Mouse (Mus musculus) kidney, embryonic 14.5 days (tissue): ENCODE measurements around the gene Nelfcd. TPM values are rescaled to one million over a fixed set of nuclear protein-coding genes. Genes with fewer than 3 reads are reported as not detected.

Experiments used
- ATAC-seq: fragments of 200-750 bp; cut with Nextera tagmentation; 2 replicates; pipeline ENCODE4 v1.8.0; 2017; ENCODE audit warnings: moderate number of reproducible peaks, mild to moderate bottlenecking, moderate TSS enrichment, moderate library complexity; ENCODE audit not compliant: low FRiP score, low TSS enrichment
- H3K27ac ChIP-seq: fragments of 300-500 bp; sonication (generic); 2 replicates; pipeline ENCODE4 v1.5.1; 2014; ENCODE audit warnings: low read depth, mild to moderate bottlenecking, low read length, moderate library complexity, mixed read lengths
- H3K27me3 ChIP-seq: fragments of 300-500 bp; sonication (generic); 2 replicates; pipeline ENCODE4 v1.6.1; 2014; ENCODE audit warnings: mild to moderate bottlenecking, low read length; ENCODE audit not compliant: control insufficient read depth, insufficient read depth
- H3K36me3 ChIP-seq: fragments of 300-500 bp; sonication (generic); 2 replicates; pipeline ENCODE4 v1.6.1; 2014; ENCODE audit warnings: low read length, mixed read lengths; ENCODE audit not compliant: control insufficient read depth, insufficient read depth
- H3K4me1 ChIP-seq: fragments of 300-500 bp; sonication (generic); 2 replicates; pipeline ENCODE4 v1.6.1; 2014; ENCODE audit warnings: low read length, mixed read lengths; ENCODE audit not compliant: control insufficient read depth, insufficient read depth
- H3K4me2 ChIP-seq: fragments of 300-500 bp; sonication (generic); replicated peaks from 2 replicates; pipeline ENCODE4 v1.6.1; 2014; ENCODE audit warnings: low read depth, mild to moderate bottlenecking, low read length
- H3K4me3 ChIP-seq: fragments of 300-500 bp; sonication (generic); 2 replicates; pipeline ENCODE4 v1.5.1; 2014; ENCODE audit warnings: mild to moderate bottlenecking, low read length
- H3K9ac ChIP-seq: fragments of 300-500 bp; sonication (generic); 2 replicates; pipeline ENCODE4 v1.6.1; 2014; ENCODE audit warnings: low read depth, mild to moderate bottlenecking, low read length, moderate library complexity
- H3K9me3 ChIP-seq: fragments of 300-500 bp; sonication (generic); 2 replicates; pipeline ENCODE4 v1.6.1; 2016; ENCODE audit warnings: low read length; ENCODE audit not compliant: control insufficient read depth
- WGBS: fragments of 180-500 bp; shearing (Covaris S2); extraction: QIAGEN DNeasy Blood & Tissue Kit; methylation state at CpG from one replicate; pipeline ENCODE4 v1.1.7; 2014; 5-methylcytosine and 5-hydroxymethylcytosine counted together
- polyA plus RNA-seq: library from polyadenylated mRNA; unstranded; fragments of >200 nt; fragmentation: Nextera tagmentation; extraction: Ambion mirVana; gene quantifications from 2 replicates; pipeline ENCODE4 v1.2.1, GENCODE M21; 2014

Gene Nelfcd
- polyA plus RNA-seq, 1 experiment from 2014 or later = 139 TPM

DNA sequence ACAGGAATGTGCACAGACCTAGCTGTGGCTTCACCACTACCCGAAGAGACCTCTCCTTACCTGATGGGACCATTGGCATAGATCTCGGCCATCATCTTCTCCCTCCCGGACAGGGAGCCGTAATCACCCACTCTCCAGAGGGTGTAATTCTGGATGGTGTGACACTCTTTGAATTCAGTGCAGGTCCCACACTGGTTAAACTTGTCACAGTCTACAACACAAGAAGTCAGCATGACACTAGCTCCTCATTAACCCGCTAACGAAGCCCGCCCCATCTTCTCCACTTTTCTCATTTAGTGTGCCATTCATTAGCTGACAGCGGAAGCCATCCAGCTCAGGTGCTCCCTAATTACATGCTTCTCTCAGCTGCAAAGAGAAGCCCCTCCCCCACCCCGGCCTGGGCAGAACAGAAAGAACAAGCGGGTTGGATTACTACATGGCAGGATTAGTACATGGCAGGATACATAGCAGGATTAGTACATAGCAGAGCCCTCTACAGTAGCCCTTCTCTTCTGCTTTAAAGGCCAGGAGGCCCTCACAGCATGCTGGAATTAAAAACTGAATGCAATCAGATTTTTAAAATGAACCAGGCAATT, 13.5 kb downstream of the Nelfcd start:
- Histone ChIP-seq H3K9me3 (no peaks in the 10 kb centered on the region), H3K4me3 (no peak overlapping the region), H3K4me2 (no peak overlapping the region), H3K9ac (no peak overlapping the region), H3K4me1 (no peaks in the 10 kb centered on the region), H3K27me3 (no peaks in the 10 kb centered on the region), H3K27ac (no peak overlapping the region), H3K36me3 (peaks cover 56% of the 10 kb centered on the region)
- ATAC-seq = no peak
- 80% methylated on average over 10 of the region's 10 CpGs for WGBS

DNA sequence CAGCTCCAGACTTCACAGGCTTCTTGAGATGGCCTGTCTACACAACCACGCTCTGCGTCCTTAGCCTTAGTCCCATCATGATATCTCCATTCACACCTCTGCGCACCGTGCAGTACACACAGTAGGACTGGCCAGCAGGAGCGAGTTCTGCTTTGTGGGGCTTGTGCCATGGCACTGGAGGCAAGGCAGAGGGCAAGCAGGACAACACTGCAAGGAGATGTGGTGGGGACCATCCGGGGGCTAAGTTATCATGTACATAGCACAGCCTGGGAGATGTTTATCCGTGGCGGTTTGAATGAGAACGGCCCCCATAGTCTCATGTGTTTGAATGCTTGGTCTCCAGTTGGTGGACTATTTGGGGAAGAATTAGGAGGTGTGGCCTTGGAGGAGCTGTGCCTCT, 19.3 kb downstream of the Nelfcd start:
- Histone ChIP-seq H3K4me2 (no peak overlapping the region), H3K27ac (no peak overlapping the region), H3K27me3 (no peaks in the 10 kb centered on the region), H3K36me3 (peaks cover 4% of the 10 kb centered on the region; the same call in 1 of the 2 replicates), H3K9ac (no peak overlapping the region), H3K4me3 (no peak overlapping the region), H3K4me1 (peaks cover 13% of the 10 kb centered on the region), H3K9me3 (no peaks in the 10 kb centered on the region)
- 95% methylated on average over 9 of the region's 9 CpGs for WGBS
- ATAC-seq = no peak

GRCm38 (mm10) chr2:174436076-174436701, 20.6 kb downstream of the Nelfcd start:
- H3K36me3 ChIP-seq = peaks cover 4% of the 10 kb centered on the region; the same call in 1 of the 2 replicates
- no peak for ATAC-seq
- H3K4me2 ChIP-seq = no peak overlapping the region
- no peak overlapping the region for H3K27ac ChIP-seq
- no peaks in the 10 kb centered on the region for H3K27me3 ChIP-seq
- H3K9me3 ChIP-seq = no peaks in the 10 kb centered on the region
- H3K4me1 ChIP-seq = peaks cover 13% of the 10 kb centered on the region
- 90% methylated on average over 26 of the region's 26 CpGs for WGBS
- no peak overlapping the region for H3K9ac ChIP-seq
- no peak overlapping the region for H3K4me3 ChIP-seq

- Histone ChIP-seq H3K4me2 (no peak overlapping the region), H3K36me3 (peaks cover 4% of the 10 kb centered on the region; the same call in 1 of the 2 replicates), H3K4me1 (peaks cover 13% of the 10 kb centered on the region), H3K9me3 (no peaks in the 10 kb centered on the region), H3K9ac (no peak overlapping the region), H3K4me3 (no peak overlapping the region), H3K27ac (no peak overlapping the region), H3K27me3 (no peaks in the 10 kb centered on the region)
- no peak for ATAC-seq
- WGBS = 96% methylated on average over 7 of the region's 7 CpGs
Observed at GRCm38 (mm10) chr2:174436916-174437696, 21.5 kb downstream of the Nelfcd start.

GRCm38 (mm10) chr2:174437697-174437982, 22.0 kb downstream of the Nelfcd start:
- Histone ChIP-seq H3K27me3 (no peaks in the 10 kb centered on the region), H3K27ac (no peak overlapping the region), H3K4me1 (peaks cover 16% of the 10 kb centered on the region), H3K4me2 (peak overlapping the region; percentile 73; the same call in 1 of the 2 replicates), H3K9ac (0 out of 2 replicates have a peak overlapping the region, but pooled peaks have one; percentile 64), H3K9me3 (no peaks in the 10 kb centered on the region), H3K4me3 (peak overlapping the region; percentile 57; the same call in 1 of the 2 replicates), H3K36me3 (peaks cover 4% of the 10 kb centered on the region; the same call in 1 of the 2 replicates)
- no peak for ATAC-seq
- WGBS = 94% methylated on average over 4 of the region's 4 CpGs

GRCm38 (mm10) chr2:174438181-174438580, 22.6 kb downstream of the Nelfcd start:
- Histone ChIP-seq H3K36me3 (peaks cover 4% of the 10 kb centered on the region; the same call in 1 of the 2 replicates), H3K27ac (0 out of 2 replicates have a peak overlapping the region, but pooled peaks have one; percentile 8), H3K9ac (peak overlapping the region; percentile 64), H3K27me3 (no peaks in the 10 kb centered on the region), H3K4me1 (peaks cover 16% of the 10 kb centered on the region), H3K9me3 (no peaks in the 10 kb centered on the region), H3K4me3 (peak overlapping the region; percentile 57), H3K4me2 (peak overlapping the region; percentile 73)
- no peak for ATAC-seq
- 77% methylated on average over 11 of the region's 11 CpGs for WGBS

GRCm38 (mm10) chr2:174438737-174439449, 23.3 kb downstream of the Nelfcd start, which contains the start of gene Ctsz:
Ctsz (minus strand) TSS chr2:174439039.
- Histone ChIP-seq H3K27ac (0 out of 2 replicates have a peak within 1 kb of the TSS, but pooled peaks have one; percentile 8), H3K4me3 (peak within 1 kb of the TSS; percentile 57), H3K9me3 (no peaks in the 10 kb centered on the region), H3K4me1 (peaks cover 16% of the 10 kb centered on the region), H3K36me3 (no peaks in the 10 kb centered on the region), H3K4me2 (peak within 1 kb of the TSS; percentile 73), H3K9ac (peak within 1 kb of the TSS; percentile 64), H3K27me3 (no peaks in the 10 kb centered on the region)
- ATAC-seq = peak; percentile 77
- WGBS = 1% methylated on average over 37 of the region's 38 CpGs

DNA sequence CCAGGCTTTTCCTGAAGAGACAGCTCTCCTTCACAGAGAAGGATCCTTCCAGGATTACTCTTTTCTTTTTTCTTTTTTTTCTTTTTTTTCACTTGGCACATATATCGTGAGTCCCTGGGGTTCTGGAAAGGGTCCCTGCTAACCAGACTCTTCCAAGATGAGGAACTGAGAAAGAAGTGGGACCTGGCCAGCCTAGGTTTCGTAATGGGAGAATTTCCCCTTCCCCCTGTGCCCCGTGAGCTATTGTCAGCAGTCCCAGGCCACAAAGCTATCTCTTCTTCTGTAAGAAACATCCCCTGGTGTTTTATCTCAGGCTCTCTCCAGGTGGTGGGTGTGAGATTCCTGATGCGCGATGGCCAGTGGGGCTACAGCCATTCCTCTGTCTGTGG, 23.8 kb downstream of the Nelfcd start:
- no peak for ATAC-seq
- 66% methylated on average over 5 of the region's 5 CpGs for whole genome bisulfite sequencing
- H3K36me3 ChIP-seq = no peaks in the 10 kb centered on the region
- H3K27ac ChIP-seq = no peak overlapping the region
- no peaks in the 10 kb centered on the region for H3K9me3 ChIP-seq
- H3K27me3 ChIP-seq = no peaks in the 10 kb centered on the region
- H3K9ac ChIP-seq = peak overlapping the region; percentile 64; the same call in 1 of the 2 replicates
- H3K4me3 ChIP-seq = no peak overlapping the region
- H3K4me1 ChIP-seq = peaks cover 13% of the 10 kb centered on the region
- H3K4me2 ChIP-seq = no peak overlapping the region; the same call in 1 of the 2 replicates
